Mouse (Mus musculus) myocyte (in vitro differentiated cells): ENCODE data around the gene Slc25a17.

Source experiments
- CEBPB ChIP-seq: IDR thresholded peaks from 2 replicates; pipeline ENCODE4 v1.6.1; 2011; ENCODE audit warnings: mild to moderate bottlenecking, moderate library complexity; ENCODE audit not compliant: poor library complexity, insufficient read depth, severe bottlenecking
- E2F4 ChIP-seq: IDR thresholded peaks from one replicate; pipeline ENCODE4 v1.6.1; 2011; ENCODE audit warnings: mild to moderate bottlenecking, control low read depth, moderate library complexity; ENCODE audit not compliant: insufficient read depth
- MYOD1 ChIP-seq, 3 experiments: IDR thresholded peaks; one replicate each; pipeline ENCODE4 v1.6.1; 2011; ENCODE audit warnings: control low read depth in 2 of 3, low read depth in 2 of 3, mild to moderate bottlenecking in 2 of 3, moderate library complexity in 1 of 3; ENCODE audit not compliant: insufficient read length in 2 of 3, control insufficient read depth in 1 of 3
- MYOG ChIP-seq, 3 experiments: IDR thresholded peaks; one replicate each; pipeline ENCODE4 v1.6.1; 2011; ENCODE audit warnings: control low read depth in 2 of 3, low read depth in 2 of 3, mild to moderate bottlenecking in 2 of 3; ENCODE audit not compliant: insufficient read length in 2 of 3, control insufficient read depth in 1 of 3, insufficient read depth in 1 of 3
- POLR2A ChIP-seq: IDR thresholded peaks from one replicate; pipeline ENCODE4 v1.6.1; 2011; ENCODE audit warnings: low read depth, mild to moderate bottlenecking, control low read depth, moderate library complexity; ENCODE audit not compliant: insufficient read length
- POLR2AphosphoS2 ChIP-seq: IDR thresholded peaks from one replicate; pipeline ENCODE4 v1.6.1; 2011; ENCODE audit warnings: low read depth, control low read depth; ENCODE audit not compliant: insufficient read length
- REST ChIP-seq: IDR thresholded peaks from one replicate; pipeline ENCODE4 v1.6.1; 2011; ENCODE audit warnings: mild to moderate bottlenecking, control low read depth, moderate library complexity; ENCODE audit not compliant: insufficient read depth, insufficient read length
- SRF ChIP-seq: IDR thresholded peaks from one replicate; pipeline ENCODE4 v1.6.1; 2011; ENCODE audit warnings: low read depth; ENCODE audit not compliant: control insufficient read depth, insufficient read length
- USF1 ChIP-seq: IDR thresholded peaks from one replicate; pipeline ENCODE4 v1.6.1; 2011; ENCODE audit warnings: low read depth, mild to moderate bottlenecking, control low read depth, moderate library complexity

DNA sequence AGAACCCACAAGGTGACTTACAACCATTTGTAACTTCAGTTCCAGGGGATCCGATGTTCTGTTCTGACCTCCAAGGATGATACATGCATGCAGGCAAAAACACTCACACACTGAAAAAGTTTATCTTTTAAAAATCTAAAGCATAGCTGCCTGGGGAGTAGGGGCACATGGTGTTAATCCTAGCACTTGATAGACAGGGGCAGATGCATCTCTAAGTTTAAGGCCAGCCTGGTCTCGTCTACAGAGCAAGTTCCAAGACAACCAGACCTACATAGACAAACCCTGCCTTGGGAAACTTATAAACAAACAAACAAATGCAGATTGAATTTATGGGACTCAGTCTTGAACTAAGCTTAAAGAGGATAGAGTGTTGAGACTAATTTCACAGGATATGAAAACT is 18.2 kb upstream of the Slc25a17 start:
- TF ChIP-seq MYOD1 (IDR thresholded peaks at IDR 0.05; ENCODE audit: control insufficient read depth in 1 of 3, insufficient read length in 2 of 3, low read depth in 2 of 3) = peak in 2 of 3 experiments; percentile 69 to 77
- TF ChIP-seq USF1 = no peak
- TF ChIP-seq POLR2A = no peak
- no peak for TF ChIP-seq REST
- TF ChIP-seq POLR2AphosphoS2 = no peak
- no peak for TF ChIP-seq CEBPB
- no peak for TF ChIP-seq MYOG (IDR thresholded peaks at IDR 0.05; ENCODE audit: control insufficient read depth in 1 of 3, insufficient read depth in 1 of 3, insufficient read length in 2 of 3, low read depth in 2 of 3)
- TF ChIP-seq E2F4 = no peak
- TF ChIP-seq SRF = no peak
